Mouse (Mus musculus): Measurements from ENCODE around the gene Kif1b. TPM values are rescaled to one million over a fixed set of nuclear protein-coding genes. Genes with fewer than 3 reads are reported as not detected.
A peak's percentile ranks its signal among the peaks of the same experiment; 100 is the strongest.
"Not testable (repeated sequence)": the region's sequence is repeated elsewhere in the genome, so short reads cannot be mapped to it uniquely, and the experiment has no call there.

Gene Kif1b
- total and polyA plus RNA-seq, 2 experiments from 2014 or later = 213 to 322 TPM

- WGBS = 5% methylated on average over 5 of the region's 5 CpGs
- Histone ChIP-seq H3K4me3 (ENCODE audit: low read length) (no peak overlapping the region), H3K27me3 (ENCODE audit: insufficient read depth, low read length) (no peaks in the 10 kb centered on the region), H3K4me1 (ENCODE audit: insufficient read depth, low read length) (no peaks in the 10 kb centered on the region), H3K27ac (peak overlapping the region; percentile 58), H3K4me2 (ENCODE audit: low read depth, low read length) (no peak overlapping the region), H3K36me3 (ENCODE audit: insufficient read depth, low read length) (peaks cover 49% of the 10 kb centered on the region), H3K9me3 (ENCODE audit: low read length) (no peaks in the 10 kb centered on the region), H3K9ac (replicated peaks; ENCODE audit: low read length) (no peak overlapping the region)
- TF ChIP-seq CTCF (IDR thresholded peaks at IDR 0.05; ENCODE audit: low read depth) = no peak
- DNase-seq (ENCODE audit: low spot score) = peak; percentile 80
- ATAC-seq = peak; percentile 85
Observed at GRCm38 (mm10) chr4:149220042-149220473, 87.4 kb downstream of the Kif1b start.

GRCm38 (mm10) chr4:149219401-149220041 is 88.0 kb downstream of the Kif1b start:
- TF ChIP-seq CTCF (IDR thresholded peaks at IDR 0.05; ENCODE audit: low read depth) = no peak
- 35% methylated on average over 12 of the region's 12 CpGs for WGBS
- DNase-seq (ENCODE audit: low spot score) = peak; percentile 26
- Histone ChIP-seq H3K36me3 (ENCODE audit: insufficient read depth, low read length) (peaks cover 53% of the 10 kb centered on the region), H3K4me3 (ENCODE audit: low read length) (no peak overlapping the region), H3K4me1 (ENCODE audit: insufficient read depth, low read length) (no peaks in the 10 kb centered on the region), H3K4me2 (ENCODE audit: low read depth, low read length) (no peak overlapping the region), H3K27me3 (ENCODE audit: insufficient read depth, low read length) (no peaks in the 10 kb centered on the region), H3K9me3 (ENCODE audit: low read length) (no peaks in the 10 kb centered on the region), H3K9ac (replicated peaks; ENCODE audit: low read length) (no peak overlapping the region), H3K27ac (peak overlapping the region; percentile 58)
- ATAC-seq = peak; percentile 22; the same call in 1 of the 2 replicates

GRCm38 (mm10) chr4:149218476-149218875 is 89.0 kb downstream of the Kif1b start:
- Histone ChIP-seq H3K27me3 (ENCODE audit: insufficient read depth, low read length) (no peaks in the 10 kb centered on the region), H3K4me2 (ENCODE audit: low read depth, low read length) (no peak overlapping the region), H3K27ac (no peak overlapping the region), H3K9me3 (ENCODE audit: low read length) (no peaks in the 10 kb centered on the region), H3K4me1 (ENCODE audit: insufficient read depth, low read length) (no peaks in the 10 kb centered on the region), H3K9ac (replicated peaks; ENCODE audit: low read length) (no peak overlapping the region), H3K36me3 (ENCODE audit: insufficient read depth, low read length) (peaks cover 53% of the 10 kb centered on the region), H3K4me3 (ENCODE audit: low read length) (no peak overlapping the region)
- ATAC-seq (no peak), DNase-seq (ENCODE audit: low spot score) (no peak)
- 89% methylated on average over 5 of the region's 5 CpGs for WGBS
- TF ChIP-seq CTCF (IDR thresholded peaks at IDR 0.05; ENCODE audit: low read depth) = no peak

- H3K36me3 ChIP-seq (ENCODE audit: insufficient read depth, low read length) = peaks cover 51% of the 10 kb centered on the region
- no peaks in the 10 kb centered on the region for H3K27me3 ChIP-seq (ENCODE audit: insufficient read depth, low read length)
- 93% methylated on average over 9 of the region's 9 CpGs for WGBS
- no peak overlapping the region for H3K4me2 ChIP-seq (ENCODE audit: low read depth, low read length)
- no peak for ATAC-seq
- DNase-seq (ENCODE audit: low spot score) = no peak
- no peak for TF ChIP-seq CTCF (IDR thresholded peaks at IDR 0.05; ENCODE audit: low read depth)
- H3K27ac ChIP-seq = no peak overlapping the region
- no peaks in the 10 kb centered on the region for H3K9me3 ChIP-seq (ENCODE audit: low read length)
- H3K9ac ChIP-seq (replicated peaks; ENCODE audit: low read length) = no peak overlapping the region
- no peak overlapping the region for H3K4me3 ChIP-seq (ENCODE audit: low read length)
- H3K4me1 ChIP-seq (ENCODE audit: insufficient read depth, low read length) = no peaks in the 10 kb centered on the region
Observed at GRCm38 (mm10) chr4:149215982-149216381, 91.5 kb downstream of the Kif1b start.

- Histone ChIP-seq H3K36me3 (ENCODE audit: insufficient read depth, low read length) (peaks cover 53% of the 10 kb centered on the region), H3K27me3 (ENCODE audit: insufficient read depth, low read length) (no peaks in the 10 kb centered on the region), H3K9me3 (ENCODE audit: low read length) (no peaks in the 10 kb centered on the region), H3K4me2 (ENCODE audit: low read depth, low read length) (no peak overlapping the region), H3K27ac (no peak overlapping the region), H3K4me3 (ENCODE audit: low read length) (no peak overlapping the region), H3K4me1 (ENCODE audit: insufficient read depth, low read length) (no peaks in the 10 kb centered on the region), H3K9ac (replicated peaks; ENCODE audit: low read length) (no peak overlapping the region)
- 51% methylated on average over 2 of the region's 2 CpGs for WGBS
- no peak for DNase-seq (ENCODE audit: low spot score)
- no peak for ATAC-seq
- no peak for TF ChIP-seq CTCF (IDR thresholded peaks at IDR 0.05; ENCODE audit: low read depth)
Observed at GRCm38 (mm10) chr4:149215397-149215796, 92.1 kb downstream of the Kif1b start.

- not testable (repeated sequence) for ATAC-seq; H3K9me3 ChIP-seq (ENCODE audit: low read length); H3K4me2 ChIP-seq (ENCODE audit: low read depth, low read length); H3K4me3 ChIP-seq (ENCODE audit: low read length); H3K9ac ChIP-seq (replicated peaks; ENCODE audit: low read length); H3K4me1 ChIP-seq (ENCODE audit: insufficient read depth, low read length); DNase-seq (ENCODE audit: low spot score); H3K27me3 ChIP-seq (ENCODE audit: insufficient read depth, low read length); H3K27ac ChIP-seq
- H3K36me3 ChIP-seq (ENCODE audit: insufficient read depth, low read length) = peaks cover 61% of the 10 kb centered on the region
- 100% methylated on average over 2 of the region's 2 CpGs for WGBS
Observed at GRCm38 (mm10) chr4:149214468-149214867, 93.0 kb downstream of the Kif1b start.

- no peak overlapping the region for H3K4me3 ChIP-seq (ENCODE audit: low read length)
- no peaks in the 10 kb centered on the region for H3K27me3 ChIP-seq (ENCODE audit: insufficient read depth, low read length)
- DNase-seq (ENCODE audit: low spot score) = no peak
- H3K4me1 ChIP-seq (ENCODE audit: insufficient read depth, low read length) = no peaks in the 10 kb centered on the region
- WGBS = 98% methylated on average over 9 of the region's 9 CpGs
- no peak overlapping the region for H3K4me2 ChIP-seq (ENCODE audit: low read depth, low read length)
- H3K27ac ChIP-seq = no peak overlapping the region
- no peak for TF ChIP-seq CTCF (IDR thresholded peaks at IDR 0.05; ENCODE audit: low read depth)
- ATAC-seq = no peak
- no peaks in the 10 kb centered on the region for H3K9me3 ChIP-seq (ENCODE audit: low read length)
- peaks cover 61% of the 10 kb centered on the region for H3K36me3 ChIP-seq (ENCODE audit: insufficient read depth, low read length)
- no peak overlapping the region for H3K9ac ChIP-seq (replicated peaks; ENCODE audit: low read length)
Observed at GRCm38 (mm10) chr4:149213466-149213865, 94.0 kb downstream of the Kif1b start.
